Mouse (Mus musculus) CH12.LX (cell line): ENCODE results near the gene Igfals. TPM values are rescaled to one million over a fixed set of nuclear protein-coding genes. Genes with fewer than 3 reads are reported as not detected.

Experiments used
- DNase-seq: peaks from one replicate; pipeline ENCODE4 v3.0.0-alpha.2; 2013; ENCODE audit errors: extremely low read depth
- H3K27ac ChIP-seq: 2 replicates; pipeline ENCODE4 v1.5.1; 2012; ENCODE audit warnings: low read depth, mild to moderate bottlenecking, control low read depth, moderate library complexity; ENCODE audit not compliant: insufficient read depth
- H3K27me3 ChIP-seq: replicated peaks from 2 replicates; pipeline ENCODE3; 2012; ENCODE audit warnings: inconsistent platforms
- H3K36me3 ChIP-seq, 2 experiments: replicated peaks in 1 of 2; 2 replicates each; pipeline versions ENCODE3 to v1.6.1; 2012; ENCODE audit warnings: inconsistent platforms in 1 of 2, low read length in 1 of 2, mild to moderate bottlenecking in 1 of 2, mixed read lengths in 1 of 2, moderate library complexity in 1 of 2; ENCODE audit not compliant: control insufficient read depth in 1 of 2, insufficient read depth in 1 of 2
- H3K4me1 ChIP-seq, 2 experiments: 2 replicates each; pipeline ENCODE4 v1.6.1; 2012; ENCODE audit warnings: inconsistent platforms in 1 of 2, moderate library complexity in 1 of 2; ENCODE audit not compliant: insufficient read depth in 2 of 2, control insufficient read depth in 1 of 2
- H3K4me2 ChIP-seq: 2 replicates; pipeline ENCODE4 v1.6.1; 2012; ENCODE audit warnings: low read depth, mild to moderate bottlenecking, control low read depth; ENCODE audit not compliant: poor library complexity, insufficient read depth, severe bottlenecking
- H3K4me3 ChIP-seq, 3 experiments: fragments of 150-350 bp in 1 of 3; sonication (generic) in 1 of 3; replicated peaks in 1 of 3; 2 replicates each; pipeline versions ENCODE3 to v1.5.1; 2011 to 2012; ENCODE audit warnings: low read depth in 2 of 3, low read length in 2 of 3, mild to moderate bottlenecking in 2 of 3, moderate library complexity in 2 of 3, control low read depth in 1 of 3, improper control_type of control experiment in 1 of 3, inconsistent platforms in 1 of 3, mixed read lengths in 1 of 3; ENCODE audit not compliant: poor library complexity in 1 of 3
- H3K79me2 ChIP-seq: replicated peaks from 2 replicates; pipeline ENCODE4 v1.6.1; 2012; ENCODE audit warnings: mild to moderate bottlenecking, moderate library complexity; ENCODE audit not compliant: control insufficient read depth, poor library complexity, insufficient read depth, severe bottlenecking; ENCODE audit errors: extremely low read depth
- H3K9ac ChIP-seq: 2 replicates; pipeline ENCODE4 v1.6.1; 2012; ENCODE audit warnings: low read depth, mild to moderate bottlenecking, control low read depth, moderate library complexity; ENCODE audit not compliant: insufficient read depth
- H3K9me3 ChIP-seq: replicated peaks from 2 replicates; pipeline ENCODE3; 2012; ENCODE audit warnings: low read length, inconsistent platforms, mixed read lengths
- BHLHE40 ChIP-seq: IDR thresholded peaks from 2 replicates; pipeline ENCODE4 v1.6.1; 2011; ENCODE audit warnings: mild to moderate bottlenecking, low read depth, low read length, improper control_type of control experiment
- CTCF ChIP-seq, 2 experiments: IDR thresholded peaks in 1 of 2; conservative IDR thresholded peaks in 1 of 2; 2 replicates each; pipeline ENCODE4 v1.5.1; 2011 to 2012; ENCODE audit warnings: low read depth in 2 of 2, low read length in 2 of 2, improper control_type of control experiment in 1 of 2, inconsistent platforms in 1 of 2, mild to moderate bottlenecking in 1 of 2, moderate library complexity in 1 of 2
- E2F4 ChIP-seq: IDR thresholded peaks from 2 replicates; pipeline ENCODE4 v1.6.1; 2011; ENCODE audit warnings: low read depth, low read length, improper control_type of control experiment; ENCODE audit not compliant: insufficient replicate concordance
- GABPA ChIP-seq: IDR thresholded peaks from 2 replicates; pipeline ENCODE4 v1.6.1; 2012; ENCODE audit warnings: low read depth, low read length, improper control_type of control experiment, inconsistent platforms; ENCODE audit not compliant: insufficient replicate concordance
- IRF4 ChIP-seq: IDR thresholded peaks from 2 replicates; pipeline ENCODE4 v1.6.1; 2014; ENCODE audit warnings: low read depth, mild to moderate bottlenecking, inconsistent platforms, low read length, improper control_type of control experiment
- KAT2A ChIP-seq: IDR thresholded peaks from 2 replicates; pipeline ENCODE4 v1.6.1; 2012; ENCODE audit warnings: low read length, improper control_type of control experiment, inconsistent platforms; ENCODE audit not compliant: insufficient replicate concordance
- MAFK ChIP-seq: IDR thresholded peaks from 2 replicates; pipeline ENCODE4 v1.6.1; 2011; ENCODE audit warnings: low read length, improper control_type of control experiment; ENCODE audit not compliant: insufficient replicate concordance
- MAX ChIP-seq: IDR thresholded peaks from 2 replicates; pipeline ENCODE4 v1.6.1; 2011; ENCODE audit warnings: low read length, improper control_type of control experiment
- MAZ ChIP-seq: IDR thresholded peaks from 2 replicates; pipeline ENCODE4 v1.6.1; 2012; ENCODE audit warnings: low read depth, mild to moderate bottlenecking, inconsistent platforms, low read length, improper control_type of control experiment, moderate library complexity
- MYC ChIP-seq: IDR thresholded peaks from 2 replicates; pipeline ENCODE4 v1.6.1; 2011; ENCODE audit warnings: low read depth, mild to moderate bottlenecking, improper control_type of control experiment, low read length
- NELFE ChIP-seq: IDR thresholded peaks from 2 replicates; pipeline ENCODE4 v1.6.1; 2011; ENCODE audit warnings: low read depth, low read length, improper control_type of control experiment
- NRF1 ChIP-seq: IDR thresholded peaks from 2 replicates; pipeline ENCODE4 v1.6.1; 2014; ENCODE audit warnings: low read depth, mild to moderate bottlenecking, inconsistent platforms, low read length, improper control_type of control experiment, moderate library complexity
- PAX5 ChIP-seq: IDR thresholded peaks from 2 replicates; pipeline ENCODE4 v1.6.1; 2012; ENCODE audit warnings: low read length, inconsistent platforms, mixed read lengths
- POLR2A ChIP-seq: IDR thresholded peaks from 2 replicates; pipeline ENCODE4 v1.6.1; 2011; ENCODE audit warnings: low read depth, mild to moderate bottlenecking, improper control_type of control experiment, low read length
- POLR2AphosphoS2 ChIP-seq: IDR thresholded peaks from 2 replicates; pipeline ENCODE4 v1.6.1; 2011; ENCODE audit warnings: low read depth, low read length, improper control_type of control experiment
- TBP ChIP-seq: conservative IDR thresholded peaks from 2 replicates; pipeline ENCODE4 v1.6.1; 2011; ENCODE audit warnings: low read depth, low read length, improper control_type of control experiment
- TCF12 ChIP-seq: IDR thresholded peaks from 2 replicates; pipeline ENCODE4 v1.6.1; 2014; ENCODE audit warnings: low read depth, mild to moderate bottlenecking, inconsistent platforms, low read length, improper control_type of control experiment
- USF1 ChIP-seq: IDR thresholded peaks from 2 replicates; pipeline ENCODE4 v1.6.1; 2014; ENCODE audit warnings: low read depth, mild to moderate bottlenecking, inconsistent platforms, low read length, improper control_type of control experiment
- ZC3H11A ChIP-seq: IDR thresholded peaks from 2 replicates; pipeline ENCODE4 v1.6.1; 2012; ENCODE audit warnings: low read depth, mild to moderate bottlenecking, inconsistent platforms, low read length, improper control_type of control experiment
- ZMIZ1 ChIP-seq: IDR thresholded peaks from 2 replicates; pipeline ENCODE4 v1.6.1; 2012; ENCODE audit warnings: low read depth, mild to moderate bottlenecking, inconsistent platforms, low read length, improper control_type of control experiment
- ZNF384 ChIP-seq: IDR thresholded peaks from 2 replicates; pipeline ENCODE4 v1.6.1; 2012; ENCODE audit warnings: low read depth, low read length, improper control_type of control experiment, inconsistent platforms
- dilution Hi-C: fragments of 300-500 bp; cut with MboI; formaldehyde crosslinking; loops from 2 replicates; pipeline ENCODE4 v1.14.3; 2020; ENCODE audit warnings: low sequenced_read_pairs; ENCODE audit not compliant: extremely low pct_unique_long_range_greater_than_20kb, extremely low pct_ligation_motif_present
- in situ Hi-C: fragments of 300-500 bp; cut with MboI; formaldehyde crosslinking; loops from 3 replicates; pipeline ENCODE4 v1.14.3; 2019; ENCODE audit warnings: low sequenced_read_pairs, low pct_ligation_motif_present, low pct_unique_long_range_greater_than_20kb, mixed read lengths
- polyA plus RNA-seq: library from polyadenylated mRNA; unstranded; fragments of >175 nt; gene quantifications from 2 replicates; pipeline ENCODE4 v1.2.1, GENCODE M21; 2012; ENCODE audit warnings: low read depth; ENCODE audit not compliant: insufficient read length
- total RNA-seq, 2 experiments: library from RNA; depleted of rRNA; stranded (reverse); fragments of 300-350 nt in 1 of 2; fragments of >200 nt in 1 of 2; gene quantifications; 2 replicates each; pipeline ENCODE4 v1.2.3; 2012 to 2014

Gene Igfals
- total and polyA plus RNA-seq, 3 experiments: 5.0 to 9.8 (median 6.3) TPM

DNA sequence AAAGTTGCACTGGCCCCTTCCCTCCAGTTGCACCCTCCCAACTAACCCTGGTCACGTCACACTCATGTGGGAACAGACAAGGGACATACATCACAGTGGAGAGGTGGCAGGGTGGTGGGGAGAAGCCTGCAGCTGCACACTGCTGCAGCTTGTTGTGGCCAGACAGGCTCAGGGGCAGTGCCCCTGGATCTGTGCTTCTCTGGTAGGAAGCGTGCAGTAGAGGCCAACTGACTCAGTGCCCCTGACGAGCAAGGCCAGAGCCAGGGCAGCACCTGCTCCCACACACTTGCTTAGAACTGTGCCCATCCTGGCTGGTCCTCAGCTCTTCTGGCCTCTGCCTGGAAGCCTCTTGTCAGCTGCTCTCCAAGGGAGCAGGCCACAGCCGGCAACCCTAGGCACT is 31.8 kb downstream of the Igfals start:
- H3K36me3 ChIP-seq: peaks cover 68 to 76% of the 10 kb centered on the region in 2 experiments
- H3K4me1 ChIP-seq: peaks cover 12 to 42% of the 10 kb centered on the region in 2 experiments
- dilution Hi-C loops: no loop called here
- peak overlapping the region in 1 of 3 experiments; percentile 17 for H3K4me3 ChIP-seq
- no peak overlapping the region for H3K9ac ChIP-seq
- no peak overlapping the region for H3K4me2 ChIP-seq
- no peak for DNase-seq
- no peaks in the 10 kb centered on the region for H3K9me3 ChIP-seq
- TF ChIP-seq ZNF384: no peak
- H3K79me2 ChIP-seq: peaks cover 15% of the 10 kb centered on the region
- no peak overlapping the region for H3K27ac ChIP-seq
- in situ Hi-C loops: no loop called here
- H3K27me3 ChIP-seq: no peaks in the 10 kb centered on the region

DNA sequence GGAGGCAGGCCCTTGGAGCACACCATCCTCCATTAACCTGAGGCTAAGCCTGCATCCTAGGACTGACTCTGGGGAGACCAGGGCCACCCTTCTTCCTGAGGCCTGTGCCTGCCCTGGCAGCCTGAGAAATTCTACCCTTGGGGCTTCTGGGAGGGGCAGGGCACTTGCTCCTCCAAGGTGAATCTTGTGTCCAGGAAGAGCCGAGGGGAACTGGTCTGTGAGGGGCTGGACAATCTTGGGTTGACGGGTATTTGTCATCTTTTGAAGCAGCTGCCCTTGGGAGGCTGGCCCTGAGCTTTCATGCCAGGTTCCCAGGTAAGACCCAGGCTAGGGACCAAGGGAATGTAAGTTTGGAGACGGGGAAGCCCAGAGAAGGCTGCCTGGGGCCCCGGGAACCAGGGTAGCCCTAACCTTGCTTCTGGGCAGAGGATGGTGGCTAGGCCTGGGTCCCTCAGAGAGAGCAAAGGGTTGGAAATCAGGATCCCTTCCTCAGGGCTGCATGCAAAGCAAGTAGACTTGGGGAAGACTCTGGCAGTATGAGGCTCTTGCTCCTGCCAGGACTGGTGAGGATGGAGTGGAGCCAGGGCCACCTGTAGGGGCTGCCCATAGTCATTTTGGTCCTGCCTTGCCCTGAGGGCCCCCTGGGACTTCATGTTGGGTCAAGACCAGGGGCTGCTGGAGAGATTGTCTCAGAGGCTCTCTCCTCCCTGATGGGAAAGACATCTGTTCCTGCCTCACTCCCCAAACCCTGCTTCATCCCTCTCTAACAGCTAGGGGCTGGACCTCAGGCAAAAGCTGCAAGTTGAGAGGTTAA is 32.5 kb downstream of the Igfals start:
- no peak overlapping the region for H3K27ac ChIP-seq
- no peak overlapping the region for H3K4me3 ChIP-seq
- H3K27me3 ChIP-seq: no peaks in the 10 kb centered on the region
- peaks cover 15% of the 10 kb centered on the region for H3K79me2 ChIP-seq
- H3K36me3 ChIP-seq: peaks cover 68 to 76% of the 10 kb centered on the region in 2 experiments
- in situ Hi-C loops (no loop called here), dilution Hi-C loops (no loop called here)
- H3K4me2 ChIP-seq: no peak overlapping the region
- H3K9me3 ChIP-seq: no peaks in the 10 kb centered on the region
- H3K4me1 ChIP-seq: peaks cover 12 to 36% of the 10 kb centered on the region in 2 experiments
- TF ChIP-seq KAT2A: no peak
- TF ChIP-seq ZC3H11A: no peak
- no peak for TF ChIP-seq NRF1
- TF ChIP-seq MAFK: no peak
- no peak for TF ChIP-seq PAX5
- no peak for TF ChIP-seq GABPA
- TF ChIP-seq POLR2AphosphoS2: no peak; the same call in 1 of the 2 replicates
- TF ChIP-seq BHLHE40: no peak
- H3K9ac ChIP-seq: no peak overlapping the region
- no peak for DNase-seq

DNA sequence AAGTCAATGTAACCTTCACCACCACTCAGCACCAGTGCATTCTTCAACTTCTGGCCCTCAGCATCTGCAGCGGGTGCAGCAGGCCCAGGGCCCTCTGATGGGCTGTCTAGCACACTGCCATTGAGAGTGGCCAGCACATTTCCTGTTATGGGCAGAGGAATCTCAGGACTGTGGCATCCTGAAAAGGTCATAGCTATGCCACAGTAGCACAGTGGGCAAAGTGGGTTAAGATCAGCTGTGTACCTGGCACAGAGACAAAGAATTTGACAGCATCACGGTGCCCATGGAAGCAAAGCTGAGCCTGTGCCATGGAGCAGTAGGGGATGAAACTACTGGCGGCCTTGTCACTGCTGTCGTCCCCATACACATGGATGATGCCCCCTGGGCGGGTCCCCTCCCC is 33.4 kb downstream of the Igfals start:
- TF ChIP-seq USF1 (no peak), POLR2A (no peak), IRF4 (no peak), TCF12 (no peak), CTCF (conservative IDR thresholded peaks at IDR 0.05 in 1 of 2, IDR thresholded peaks at IDR 0.05 in 1 of 2; ENCODE audit: low read depth in 2 of 2, low read length in 2 of 2) (no peak), KAT2A (no peak), NELFE (no peak), MAZ (no peak), ZC3H11A (no peak), NRF1 (no peak), ZMIZ1 (no peak), E2F4 (no peak), MYC (no peak), TBP (no peak), MAFK (no peak), MAX (no peak)
- Histone ChIP-seq H3K4me1 (peaks cover 12 to 27% of the 10 kb centered on the region in 2 experiments), H3K4me3 (no peak overlapping the region), H3K9me3 (no peaks in the 10 kb centered on the region), H3K27ac (no peak overlapping the region), H3K36me3 (peaks cover 73 to 80% of the 10 kb centered on the region in 2 experiments), H3K79me2 (peaks cover 10% of the 10 kb centered on the region), H3K27me3 (no peaks in the 10 kb centered on the region), H3K9ac (no peak overlapping the region), H3K4me2 (no peak overlapping the region)
- dilution Hi-C loops (no loop called here), in situ Hi-C loops (no loop called here)
- no peak for DNase-seq
